Mouse (Mus musculus) stomach, postnatal 0 days (tissue): ENCODE results near the gene Ank3.

Source experiments
- CTCF ChIP-seq: IDR thresholded peaks from 2 replicates; pipeline ENCODE4 v1.5.1; 2016; ENCODE audit warnings: antibody characterized with exemption, low read depth, mild to moderate bottlenecking, moderate library complexity
- EP300 ChIP-seq: optimal IDR thresholded peaks from 2 replicates; pipeline ENCODE3; 2016; ENCODE audit warnings: antibody characterized with exemption

GRCm38 (mm10) chr10:69454480-69454879 is 55.9 kb downstream of the Ank3 start:
- TF ChIP-seq CTCF (no peak), EP300 (no peak)
